Mouse (Mus musculus) c-Kit-positive CD71-positive TER-119-positive erythroid progenitor cells, embryonic 14.5 days (primary cell): ENCODE measurements at regions not wholly inside any gene's neighbourhood (a gene's known extent, or its start where the extent isn't known, plus 50 kb on each side); places are given as distances from the start of the nearest gene placed in this dataset.

ENCODE experiments used
- DNase-seq: peaks from one replicate; pipeline ENCODE4 v3.0.0-alpha.2; 2013; ENCODE audit warnings: low spot score

- no peak for DNase-seq
These were observed 216.3 kb upstream of the Pdzrn3 start for GRCm38 (mm10) chr6:101593782-101594641.

DNA sequence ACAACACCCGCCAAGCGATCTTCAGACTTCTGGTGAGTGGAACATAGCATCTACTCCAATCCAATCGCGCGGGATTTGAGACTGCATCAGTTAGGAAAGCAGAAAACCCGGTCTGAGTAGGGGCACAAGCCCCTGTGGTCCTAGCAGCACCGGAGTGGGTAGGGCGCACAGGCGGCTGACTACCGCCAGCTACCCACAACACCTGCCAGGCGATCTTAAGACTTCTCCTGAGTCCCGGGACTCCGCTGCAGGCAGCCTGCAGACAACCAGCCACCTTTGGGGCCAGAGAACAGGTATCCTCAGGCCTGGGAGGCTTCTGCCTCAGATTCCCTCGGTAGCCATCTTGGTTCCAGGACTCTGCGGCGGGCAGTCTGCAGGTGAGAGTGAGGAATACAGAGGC is 208.2 kb upstream of the Pdzrn3 start:
- DNase-seq = no peak

DNA sequence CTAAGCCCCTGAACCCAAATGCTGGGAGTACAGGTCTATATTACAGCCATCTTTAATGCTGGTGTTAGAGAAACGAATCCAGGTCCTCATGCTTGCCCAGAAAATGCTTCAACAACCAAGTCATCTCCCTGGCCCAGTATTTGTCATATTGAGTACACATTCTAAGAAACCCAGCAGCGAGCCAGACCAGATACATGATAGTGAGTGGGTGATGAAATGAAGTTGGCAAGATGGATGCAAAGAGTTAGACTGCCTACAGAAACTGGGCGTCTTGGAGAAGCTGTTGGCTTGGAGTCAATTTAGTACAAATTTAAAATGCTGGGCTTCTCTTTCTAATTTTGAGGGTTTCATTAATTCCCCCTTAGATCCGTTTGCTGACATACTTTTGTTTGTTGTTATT is 203.1 kb upstream of the Pdzrn3 start:
- DNase-seq = no peak

GRCm38 (mm10) chr6:101556096-101556495 is 178.4 kb upstream of the Pdzrn3 start:
- no peak for DNase-seq

GRCm38 (mm10) chr6:101554965-101555604 is 177.4 kb upstream of the Pdzrn3 start:
- no peak for DNase-seq

DNA sequence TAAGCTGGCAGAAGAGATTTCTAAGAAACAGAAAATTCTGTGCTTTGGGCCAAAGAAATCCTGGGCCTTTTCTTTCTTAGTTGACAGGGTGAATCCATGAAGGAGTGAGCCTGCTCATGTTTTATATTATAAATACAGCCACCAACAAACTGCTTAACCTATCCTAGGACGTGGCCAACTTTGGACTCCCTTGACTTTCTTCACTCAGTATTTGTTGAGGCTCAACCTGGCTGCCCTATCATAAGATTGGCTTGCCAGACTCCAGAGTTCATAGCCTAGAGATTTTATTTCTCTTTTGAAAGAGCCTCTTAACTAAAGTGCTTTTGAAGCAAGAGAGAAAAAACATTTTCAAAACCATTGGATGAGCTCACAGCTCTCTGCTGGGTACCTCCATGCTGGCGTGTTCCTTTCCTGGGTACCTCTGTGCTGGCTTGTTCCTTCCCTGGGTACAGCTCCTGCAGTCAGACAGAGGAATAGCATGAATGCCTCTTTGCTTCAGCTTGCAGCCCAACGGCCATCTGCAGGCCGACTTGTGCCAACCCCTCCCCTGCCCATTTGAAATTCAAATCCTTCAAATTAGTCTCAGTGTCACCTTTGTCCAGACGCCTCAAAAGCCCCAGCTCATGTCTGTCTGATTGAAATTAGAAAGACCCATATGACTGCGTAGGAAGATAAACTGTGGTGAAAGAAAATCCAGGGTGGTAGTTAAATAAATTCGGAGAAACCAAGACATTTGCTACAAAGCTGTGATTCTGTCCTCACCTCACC is 173.0 kb upstream of the Pdzrn3 start:
- no peak for DNase-seq

- DNase-seq = no peak
These were observed 159.9 kb upstream of the Pdzrn3 start for GRCm38 (mm10) chr6:101537581-101537980.

- no peak for DNase-seq
These were observed 156.7 kb upstream of the Pdzrn3 start for GRCm38 (mm10) chr6:101534214-101535052.

DNA sequence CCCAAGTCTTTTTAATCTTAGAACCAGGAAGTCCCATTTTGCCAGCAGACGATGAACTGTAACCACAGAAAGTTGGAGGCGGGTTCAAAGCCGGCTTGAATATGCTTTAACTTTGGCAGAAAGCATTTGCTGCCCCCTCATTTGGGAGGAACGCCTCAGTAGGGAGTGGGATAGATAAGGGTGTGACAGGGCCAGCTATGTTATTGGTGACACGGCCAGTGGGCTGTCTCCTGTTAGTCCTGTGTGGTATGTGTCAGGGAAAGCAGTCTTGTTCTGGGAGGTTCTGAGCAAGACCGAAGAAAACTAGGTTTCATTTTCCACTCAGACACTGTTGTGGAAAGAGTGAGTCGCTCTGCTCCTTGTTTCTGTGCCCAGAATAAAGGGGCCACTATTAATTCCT is 154.7 kb upstream of the Pdzrn3 start:
- DNase-seq = no peak

DNA sequence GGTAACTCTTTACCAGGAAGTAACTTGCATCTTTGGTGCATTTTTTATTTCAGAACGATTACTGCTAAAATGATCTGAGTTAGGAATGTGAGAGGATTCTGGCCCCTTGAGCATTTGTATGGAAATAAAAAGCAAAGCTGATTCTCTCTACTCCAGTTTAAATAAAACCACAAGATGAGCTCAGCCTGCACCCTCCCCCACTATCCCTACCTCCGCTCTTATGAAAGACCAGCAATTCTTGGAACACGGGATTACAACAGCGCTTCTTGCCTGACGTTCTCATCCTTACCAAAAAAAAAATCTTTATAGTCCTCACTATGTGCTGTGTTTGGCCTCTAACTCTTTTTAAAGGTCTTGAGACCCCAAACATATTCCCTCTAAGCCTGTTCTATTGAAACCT is 154.2 kb upstream of the Pdzrn3 start:
- DNase-seq = no peak

DNA sequence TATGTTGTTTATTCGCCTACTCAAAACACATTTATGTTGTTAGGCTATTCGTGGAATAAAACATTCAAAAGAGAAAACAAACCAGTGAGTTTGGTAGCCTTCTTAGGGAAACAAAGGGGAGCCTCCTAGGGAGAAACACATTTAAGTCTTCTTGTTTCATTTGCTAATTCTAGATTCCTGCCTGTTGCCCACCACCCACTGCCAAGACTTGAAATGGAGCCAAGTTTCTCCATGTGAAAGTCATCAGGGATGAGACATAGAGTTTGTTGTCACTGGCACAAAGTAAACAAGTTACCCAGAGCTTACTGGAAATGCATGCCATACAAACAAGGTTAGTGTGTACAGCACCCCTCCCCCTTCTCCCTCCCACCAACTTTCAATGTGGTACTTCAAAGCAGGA is 147.4 kb upstream of the Pdzrn3 start:
- no peak for DNase-seq

GRCm38 (mm10) chr6:101521316-101521715 is 143.6 kb upstream of the Pdzrn3 start:
- no peak for DNase-seq

DNA sequence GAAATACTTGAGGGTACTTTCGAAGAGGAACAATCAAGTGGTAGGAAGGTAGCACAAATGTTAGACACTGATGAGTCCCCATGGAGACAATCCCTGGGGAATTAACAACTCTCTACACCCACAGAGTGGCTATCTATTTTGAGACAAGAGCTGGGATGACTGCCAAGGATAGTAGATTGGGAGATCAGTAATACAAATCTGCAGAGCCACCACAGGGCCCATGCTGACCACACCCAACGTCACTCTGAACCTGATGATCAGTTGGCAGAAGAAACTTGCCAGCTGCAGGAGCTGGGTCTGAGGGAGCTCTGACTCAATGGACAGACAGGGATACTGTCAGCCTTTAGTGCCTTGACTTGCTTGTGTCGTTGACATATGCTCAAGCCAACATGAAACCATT is 143.1 kb upstream of the Pdzrn3 start:
- DNase-seq = no peak

GRCm38 (mm10) chr6:101518904-101519701 is 141.4 kb upstream of the Pdzrn3 start:
- DNase-seq = no peak

DNA sequence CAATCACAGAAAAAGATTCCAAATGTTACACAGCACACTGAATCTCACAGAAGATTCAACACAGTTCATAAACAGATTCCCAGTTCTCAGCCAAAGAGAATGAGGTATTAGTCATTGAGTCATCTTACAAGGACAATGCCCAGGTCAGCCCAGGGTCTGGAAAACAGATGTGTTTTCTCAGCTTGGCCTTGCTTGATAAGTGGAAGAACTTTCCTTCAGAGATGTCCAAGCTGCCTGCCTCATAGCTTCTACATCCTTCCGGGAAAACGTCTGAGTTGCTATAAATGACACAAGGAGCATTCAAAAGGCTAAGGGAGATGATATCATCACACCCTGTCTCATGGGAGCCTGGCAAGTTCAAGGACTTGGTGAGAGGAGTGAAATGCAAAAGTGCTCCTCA is 139.9 kb upstream of the Pdzrn3 start:
- no peak for DNase-seq

DNA sequence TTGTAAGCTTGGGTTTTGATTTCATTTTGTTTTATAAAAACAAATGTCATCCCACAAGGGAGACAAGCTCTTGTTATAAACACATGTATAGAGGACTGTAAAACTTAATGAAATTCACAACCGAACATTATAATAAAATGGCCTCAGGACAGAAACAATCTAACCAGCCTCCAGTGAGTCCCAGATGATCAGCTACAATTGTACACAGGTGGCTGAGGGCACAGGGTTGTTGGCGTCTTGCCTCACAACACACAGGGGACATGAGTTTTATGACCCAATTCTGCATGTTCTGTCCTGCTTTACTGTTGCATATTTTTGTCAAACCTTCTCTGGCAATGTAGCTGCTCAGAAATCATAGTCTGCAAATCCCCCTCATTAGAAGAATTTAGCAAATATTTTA is 136.0 kb upstream of the Pdzrn3 start:
- no peak for DNase-seq

DNA sequence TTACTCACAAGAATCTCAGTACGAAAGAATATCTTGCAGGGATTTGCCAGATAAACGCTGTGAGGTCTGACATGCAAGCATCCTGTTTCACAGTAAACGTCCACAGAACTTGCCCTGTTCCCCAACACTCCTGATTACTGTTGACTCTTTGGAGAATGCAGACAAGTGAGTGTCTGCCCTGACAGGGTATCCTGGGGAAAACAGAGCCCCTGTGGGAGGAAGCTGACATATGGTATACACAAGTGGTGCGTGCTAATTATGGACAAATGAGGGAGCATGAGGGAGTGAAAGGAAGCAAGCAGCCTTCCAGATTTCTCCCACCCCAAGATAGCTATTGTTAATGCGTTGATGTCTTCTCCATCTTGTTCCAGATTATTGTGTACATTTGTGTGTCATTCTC is 124.5 kb upstream of the Pdzrn3 start:
- no peak for DNase-seq

- no peak for DNase-seq
These were observed 124.0 kb upstream of the Pdzrn3 start for GRCm38 (mm10) chr6:101501716-101502115.

DNA sequence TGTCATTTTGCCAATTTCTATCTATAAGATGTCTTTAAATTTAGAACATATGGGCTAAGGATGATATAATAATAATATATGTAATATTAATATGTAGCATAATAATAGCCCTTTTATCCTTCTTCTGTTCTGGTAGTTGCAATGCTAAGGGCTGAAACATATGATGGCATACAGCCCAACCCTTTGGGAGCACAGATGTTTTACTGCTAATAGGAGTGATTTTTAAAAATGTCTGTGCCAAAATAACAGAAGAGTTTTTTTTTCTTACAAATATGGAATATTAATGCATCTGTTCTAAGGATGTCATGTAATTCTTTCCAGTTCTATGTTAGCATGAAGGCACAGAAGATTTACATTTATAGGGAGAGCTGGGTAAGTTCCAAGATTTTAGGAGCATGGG is 122.5 kb upstream of the Pdzrn3 start:
- no peak for DNase-seq

- DNase-seq = no peak
These were observed 110.8 kb upstream of the Pdzrn3 start for GRCm38 (mm10) chr6:101488466-101488865.
